Mouse (Mus musculus) brain, embryonic 18.5 days (tissue): ENCODE measurements around the gene Tectb.
"Not testable (repeated sequence)": the region's sequence is repeated elsewhere in the genome, so short reads cannot be mapped to it uniquely, and the experiment has no call there.

ENCODE experiments used
- DNase-seq: peaks from one replicate; pipeline ENCODE4 v3.0.0-alpha.2; 2012; ENCODE audit warnings: low read depth, low spot score

The Tectb gene

DNA sequence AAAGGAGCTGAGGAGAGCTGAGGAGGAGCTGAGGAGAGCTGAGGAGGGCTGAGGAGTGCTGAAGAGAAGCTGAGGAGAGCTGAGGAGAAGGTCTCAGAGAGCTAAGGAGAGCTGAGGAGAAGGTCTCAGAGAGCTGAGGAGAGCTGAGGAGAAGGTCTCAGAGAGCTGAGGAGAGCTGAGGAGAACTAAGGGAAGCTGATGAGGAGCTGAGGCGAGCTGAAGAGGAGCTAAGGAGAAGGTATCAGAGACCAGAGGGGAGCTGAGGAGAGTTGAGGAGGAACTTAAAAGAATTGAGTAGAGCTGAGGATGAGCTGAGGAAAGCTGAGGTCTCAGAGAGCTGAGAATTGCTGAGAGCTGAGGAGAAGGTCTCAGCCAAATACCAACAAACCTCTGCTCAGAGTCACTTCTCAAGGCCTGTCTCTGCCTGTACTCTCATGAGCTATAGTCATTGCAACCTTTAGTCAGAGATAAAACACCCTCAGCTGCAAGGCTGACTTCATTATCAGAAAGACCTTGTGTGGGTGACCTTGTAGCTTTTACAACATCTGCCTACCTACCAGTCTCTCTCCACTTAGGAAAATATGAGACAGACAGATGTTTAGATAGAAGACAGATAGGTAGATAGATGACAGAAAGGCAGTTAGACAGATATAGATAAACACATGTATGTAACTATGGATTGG is 15.2 kb upstream of the Tectb start:
- DNase-seq, result no peak

DNA sequence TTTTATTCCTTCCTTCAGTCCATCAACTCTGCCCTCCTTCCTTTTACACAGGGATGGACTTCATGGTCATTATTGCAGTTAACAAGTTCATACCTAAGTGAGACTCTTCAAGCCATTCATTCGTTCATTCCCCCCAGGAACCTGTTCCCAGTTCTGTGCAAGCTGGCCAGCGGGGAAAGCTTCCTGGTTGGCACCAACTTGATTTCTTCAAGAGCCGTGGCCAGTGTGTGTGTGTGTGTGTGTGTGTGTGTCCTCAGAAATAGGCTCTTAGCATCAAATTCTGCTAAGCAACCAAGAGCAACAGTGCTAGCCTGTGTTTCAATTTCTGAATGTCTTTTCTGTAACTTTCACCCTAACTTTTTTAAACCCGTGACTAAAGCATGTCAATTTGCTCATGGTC is 14.6 kb upstream of the Tectb start:
- no peak for DNase-seq

DNA sequence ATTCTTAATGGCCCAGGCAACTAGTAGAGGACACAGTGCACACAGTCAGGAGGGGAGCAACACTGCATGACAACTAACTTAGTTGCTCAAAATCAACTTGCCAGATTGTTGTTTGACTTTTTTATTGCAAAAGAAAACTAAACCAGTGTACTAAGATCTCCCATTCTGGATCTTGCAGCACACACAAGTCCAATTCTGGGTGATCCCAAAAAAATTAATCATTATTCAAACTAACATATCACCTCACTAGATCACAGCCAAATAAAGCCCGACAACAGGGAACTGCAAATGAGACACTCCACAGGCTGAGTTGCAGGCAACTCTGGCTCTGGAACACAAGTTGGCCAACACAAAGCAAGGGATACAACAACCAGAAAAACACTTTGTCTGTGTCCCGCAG is 13.8 kb upstream of the Tectb start:
- DNase-seq, result no peak

GRCm38 (mm10) chr19:55167741-55168140 is 12.8 kb upstream of the Tectb start:
- no peak for DNase-seq

DNA sequence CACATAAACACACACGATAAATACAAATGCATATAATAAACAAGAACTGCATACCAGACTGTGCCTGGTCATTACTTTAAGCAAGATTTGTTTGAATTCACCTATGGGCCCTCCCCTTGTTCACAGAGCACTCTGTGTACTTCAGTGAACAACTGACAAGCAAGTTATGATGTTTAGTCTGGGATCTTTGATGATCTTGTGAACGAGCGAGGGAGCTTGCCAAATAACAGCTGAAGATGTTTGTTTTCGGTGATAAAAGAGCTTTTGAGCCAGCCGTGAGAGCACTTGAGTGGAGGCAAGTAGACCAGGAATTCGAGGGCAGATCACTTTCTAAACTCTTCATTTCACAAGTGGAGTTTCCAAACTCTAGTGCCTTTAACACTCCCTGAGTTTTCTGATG is 12.2 kb upstream of the Tectb start:
- DNase-seq, result no peak

DNA sequence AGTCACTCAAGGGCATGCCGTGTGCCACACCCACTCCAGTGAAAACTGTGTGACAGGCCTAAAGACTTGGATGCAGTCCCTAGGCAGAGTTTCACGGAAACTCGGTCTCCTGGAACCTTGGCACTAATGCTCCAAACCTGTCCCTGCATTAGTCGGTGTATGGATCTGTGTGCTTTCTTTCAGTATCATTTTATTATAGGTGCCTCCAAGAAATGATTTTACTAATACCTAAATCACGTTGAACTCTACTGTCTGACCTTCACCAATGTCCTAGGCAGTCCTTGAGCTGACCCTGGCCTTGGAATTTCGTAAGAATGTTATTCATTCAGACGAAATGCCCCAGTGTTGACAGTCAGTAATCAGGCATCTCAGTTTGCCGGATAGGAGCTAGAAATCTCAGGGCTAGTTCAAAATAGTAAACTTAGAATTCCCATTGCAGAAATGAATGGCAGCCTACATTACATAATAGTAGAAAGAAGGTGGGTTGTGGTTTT is 11.2 kb upstream of the Tectb start:
- DNase-seq, result not testable (repeated sequence)

- DNase-seq, result no peak
Measured at GRCm38 (mm10) chr19:55170399-55170798, 10.1 kb upstream of the Tectb start.

DNA sequence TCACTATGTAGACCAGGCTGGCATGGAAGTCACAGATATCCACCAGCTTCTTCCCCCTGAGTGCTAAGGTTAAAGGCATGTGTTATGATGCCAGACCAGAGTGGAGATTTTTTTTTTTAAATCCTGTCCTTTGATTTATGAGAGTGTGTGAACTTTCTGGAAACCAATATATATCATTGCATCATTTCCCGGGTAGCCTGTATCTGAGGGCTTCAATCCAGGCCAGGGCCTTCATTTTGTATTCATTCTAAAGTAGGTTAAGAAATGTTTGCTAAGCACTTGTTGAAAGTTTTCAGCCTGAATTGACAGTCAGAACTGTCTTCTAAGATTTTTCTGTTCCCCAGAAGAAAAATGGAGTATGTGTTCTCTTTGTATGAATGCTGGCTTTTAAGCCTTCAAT is 8.9 kb upstream of the Tectb start:
- DNase-seq, result no peak

DNA sequence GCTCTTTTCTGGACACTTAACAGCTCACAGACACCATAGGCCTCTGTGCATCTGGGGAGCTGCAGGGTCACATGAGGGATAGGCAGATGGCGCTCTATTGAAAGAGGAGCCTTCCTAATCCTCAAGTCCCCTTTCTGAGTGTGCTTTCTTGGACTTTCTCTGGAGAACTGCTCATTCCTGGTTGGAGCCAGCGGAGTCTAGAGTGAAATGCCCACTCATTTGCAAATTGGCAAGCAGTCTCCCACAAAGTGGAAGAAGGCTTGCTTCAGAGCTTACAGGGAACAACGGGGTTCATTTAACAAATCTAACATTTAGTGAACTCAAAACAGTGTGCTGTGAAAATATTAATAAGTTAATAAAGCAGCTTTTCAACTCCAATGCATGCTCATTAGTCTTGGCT is 3.4 kb upstream of the Tectb start:
- no peak for DNase-seq

DNA sequence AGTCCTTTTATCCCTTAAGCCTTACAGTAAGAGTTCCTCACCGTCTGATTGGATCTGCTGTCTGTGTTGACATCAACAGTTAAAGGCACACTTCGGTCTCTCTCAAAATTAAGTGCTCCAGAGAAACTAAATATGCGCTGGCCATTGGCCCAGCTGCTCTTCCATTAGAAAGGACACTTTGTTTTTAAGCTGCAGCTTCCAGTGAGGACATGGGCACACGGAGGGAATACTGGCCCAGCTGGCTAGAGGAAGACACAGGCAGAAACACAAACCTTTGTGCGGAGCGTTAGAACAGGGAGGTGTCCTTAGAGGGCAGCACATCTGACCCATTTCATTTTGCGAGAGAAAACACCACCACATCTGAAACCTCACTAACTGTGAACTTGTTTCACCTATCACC is 3.9 kb downstream of the Tectb start:
- DNase-seq, result no peak

DNA sequence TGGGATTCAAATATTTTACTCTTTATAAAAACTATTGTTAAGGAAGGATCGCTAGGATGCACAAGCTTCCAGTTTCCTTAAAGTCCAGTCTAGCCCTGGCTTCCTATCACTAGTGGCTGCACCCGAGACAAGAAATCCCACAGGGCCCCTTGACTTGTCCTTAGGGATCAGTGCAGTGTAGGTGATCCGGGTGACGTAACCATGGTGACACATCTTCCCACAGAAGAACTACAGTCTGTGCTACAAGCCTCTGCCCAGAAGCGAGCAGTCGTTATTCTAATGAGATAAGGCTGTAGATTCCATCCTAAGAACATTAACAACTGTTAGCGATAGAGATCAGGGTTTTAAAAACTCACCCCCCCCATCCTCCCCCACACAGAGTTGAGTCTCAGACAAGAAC is 4.5 kb downstream of the Tectb start:
- DNase-seq, result no peak

GRCm38 (mm10) chr19:55185651-55186050 is 5.1 kb downstream of the Tectb start:
- DNase-seq, result no peak

GRCm38 (mm10) chr19:55190065-55190464 is 9.5 kb downstream of the Tectb start:
- DNase-seq, result no peak

DNA sequence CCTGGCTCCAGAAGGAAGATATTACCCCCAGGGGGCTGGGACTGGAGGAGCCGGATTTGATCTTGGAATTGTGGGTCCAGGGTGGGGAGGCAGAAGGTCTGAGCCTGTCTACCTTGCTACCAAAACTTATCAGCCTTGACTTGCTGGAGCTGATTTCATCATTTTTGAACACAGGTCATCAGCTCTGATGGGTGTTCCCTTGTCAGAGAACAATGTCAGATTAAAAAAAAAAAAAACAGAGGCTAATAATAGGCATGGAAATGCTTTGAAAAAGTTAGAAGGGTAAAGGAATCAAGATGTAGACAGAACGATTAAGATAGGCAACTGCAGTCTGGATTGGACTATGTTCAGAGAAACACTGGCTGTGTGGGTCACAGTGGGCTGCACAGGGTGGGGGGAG is 11.1 kb downstream of the Tectb start:
- no peak for DNase-seq

DNA sequence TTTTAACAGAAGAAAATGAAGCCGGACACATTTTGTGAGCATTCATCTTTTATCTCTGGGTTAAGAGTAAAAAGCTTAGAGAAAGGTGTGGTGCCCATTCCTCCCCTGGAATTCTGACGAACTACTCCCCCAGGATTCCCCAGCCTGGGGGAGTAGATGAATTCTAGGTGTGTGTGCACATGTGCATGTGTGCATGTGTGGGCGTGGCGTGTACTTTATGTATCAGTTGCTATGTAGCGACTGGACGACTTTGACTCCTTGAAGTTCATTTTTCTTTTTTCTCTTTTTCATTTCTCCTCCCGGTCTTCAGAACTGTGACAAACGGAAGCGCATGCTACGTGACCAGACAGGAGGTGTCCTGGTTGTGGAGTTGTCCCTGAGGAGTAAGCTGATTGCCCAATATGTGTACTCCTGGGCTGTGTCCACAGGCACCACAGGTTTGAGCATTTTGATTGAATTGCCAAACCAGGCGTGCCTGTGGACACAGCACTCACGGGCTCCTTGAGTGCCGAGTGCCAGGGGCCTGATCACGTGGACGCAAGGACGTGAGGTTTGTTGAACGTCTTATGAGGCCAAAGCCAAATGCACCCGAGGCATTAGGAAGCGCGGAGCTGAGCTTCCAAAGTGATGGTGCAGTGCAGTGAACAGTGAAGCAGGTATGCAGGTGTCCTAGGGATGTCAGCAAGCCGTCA is 11.9 kb downstream of the Tectb start:
- DNase-seq, result no peak

DNA sequence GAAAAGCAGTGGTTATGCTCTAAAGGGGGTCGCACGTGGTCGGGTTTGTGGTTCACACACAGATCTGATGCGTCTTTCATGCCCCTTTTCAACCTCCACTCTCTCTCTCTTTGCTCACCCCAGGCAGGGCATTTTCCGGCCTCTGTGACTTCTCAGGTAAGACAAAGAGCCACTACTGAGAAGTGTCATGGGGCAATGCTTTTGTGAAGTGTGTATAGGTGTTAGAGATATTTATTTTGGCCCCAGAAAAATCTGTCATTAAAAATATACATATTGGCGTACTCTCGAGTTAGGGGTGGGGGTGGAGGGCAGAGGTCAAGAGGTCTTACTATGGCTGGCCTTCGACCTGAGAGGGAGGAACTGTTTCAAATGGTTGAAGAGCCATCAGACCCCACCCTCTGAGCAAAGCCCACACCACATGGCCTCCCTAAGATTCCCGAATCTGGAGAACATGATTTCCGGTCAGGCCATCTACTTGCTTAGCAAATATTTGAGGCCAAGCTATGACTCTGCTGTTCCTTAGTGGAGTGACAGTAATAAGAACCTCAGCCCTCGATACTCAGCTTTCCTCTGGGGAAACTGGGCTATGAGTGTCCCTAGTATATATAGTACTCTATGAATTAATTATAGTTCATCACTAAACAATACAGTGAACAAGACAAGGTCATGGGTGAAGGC is 13.3 kb downstream of the Tectb start:
- no peak for DNase-seq

GRCm38 (mm10) chr19:55194520-55195170 is 14.1 kb downstream of the Tectb start:
- DNase-seq, result no peak

DNA sequence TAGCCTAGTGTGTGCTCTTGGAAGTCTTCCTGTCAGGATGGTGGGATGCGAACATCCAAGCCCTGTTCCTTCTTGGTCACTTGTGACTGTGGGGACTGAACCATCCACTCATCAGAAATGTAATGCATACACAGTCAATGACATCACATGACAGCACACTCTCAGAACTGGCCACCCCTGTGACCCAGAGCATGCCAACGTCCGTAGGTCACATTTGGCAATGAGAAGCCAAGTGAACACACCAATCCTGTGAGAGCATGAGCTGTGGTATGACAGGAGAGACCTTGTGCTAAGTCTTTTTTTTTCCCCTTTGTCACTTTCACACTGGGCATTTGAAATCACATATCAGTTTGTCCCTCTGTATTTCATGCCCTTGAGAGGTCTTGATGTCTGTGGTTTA is 15.0 kb downstream of the Tectb start:
- no peak for DNase-seq

GRCm38 (mm10) chr19:55198303-55198702 is 17.8 kb downstream of the Tectb start:
- DNase-seq, result no peak

DNA sequence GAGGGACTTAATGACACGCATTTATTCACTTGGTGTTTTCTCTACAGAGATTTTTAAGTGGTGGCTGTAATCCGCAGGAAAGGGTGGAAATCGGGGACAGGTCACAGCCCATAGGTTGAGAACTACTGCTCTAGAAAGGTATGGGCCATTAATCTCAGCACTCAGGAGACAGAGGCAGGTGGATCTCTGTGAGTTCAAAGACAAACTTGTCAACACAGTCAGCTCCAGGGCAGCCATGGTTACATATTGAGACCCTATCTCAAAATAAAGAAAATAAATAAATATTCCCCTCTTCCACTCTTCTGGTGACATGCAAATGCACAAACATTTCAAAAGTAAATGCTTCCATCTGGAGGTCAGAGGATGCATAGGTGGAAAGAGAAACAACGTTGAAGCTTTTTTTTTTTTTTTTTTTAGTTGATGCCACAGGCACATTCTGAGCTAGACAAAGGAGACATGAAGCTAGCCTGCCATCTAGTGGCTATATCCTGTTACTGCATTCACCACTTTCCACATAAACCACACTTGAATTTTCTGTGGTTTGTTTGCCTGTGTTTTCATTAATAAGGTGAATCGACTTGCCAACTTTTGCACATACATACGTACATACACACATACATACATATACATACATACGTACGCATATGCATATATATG is 26.1 kb downstream of the Tectb start:
- DNase-seq, result no peak

DNA sequence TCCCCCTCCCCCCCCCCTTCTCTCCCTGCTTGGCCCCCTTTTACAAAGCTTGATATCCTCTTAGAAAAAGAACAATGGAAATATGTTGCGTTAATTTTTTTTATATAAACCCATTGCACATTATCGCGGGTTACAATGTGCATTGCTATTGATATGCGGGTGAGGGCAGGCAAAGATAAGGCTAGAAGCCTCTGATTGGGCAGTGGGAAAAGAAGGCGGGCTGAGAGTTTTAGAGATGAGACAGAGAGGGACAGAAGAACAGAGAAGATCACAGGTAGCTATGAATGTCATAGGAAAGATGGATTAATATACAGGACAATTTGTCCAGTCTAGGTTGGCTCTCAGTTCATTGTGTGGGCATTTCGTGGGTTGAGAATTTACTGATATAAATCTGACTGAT is 26.7 kb downstream of the Tectb start:
- no peak for DNase-seq
